Mouse (Mus musculus): Measurements from ENCODE around the gene Fdps. TPM values are rescaled to one million over a fixed set of nuclear protein-coding genes. Genes with fewer than 3 reads are reported as not detected.

The Fdps gene
- total RNA-seq, 2 experiments from 2014 or later: 19.7 to 23.5 TPM

GRCm38 (mm10) chr3:89058783-89059182, 43.0 kb downstream of the Fdps start:
- intact Hi-C loops (cut with DNase I): no loop called here
- peak; percentile 18 to 28 for DNase-seq

GRCm38 (mm10) chr3:89058361-89058760, 43.4 kb downstream of the Fdps start:
- intact Hi-C loops (cut with DNase I): no loop called here
- no peak for DNase-seq

Other genes with a start within 250 kb of the Fdps start
- gene Msto1, start 188.0 kb downstream of the Fdps start, total RNA-seq (2021): 10 to 100 TPM; 14.9 TPM
- gene Ash1l, start 151.3 kb downstream of the Fdps start, total RNA-seq (2021): 10 to 100 TPM; 41.8 to 42.2 TPM
- gene Dap3, start 150.8 kb downstream of the Fdps start, total RNA-seq (2021): 100 to 1,000 TPM; 116 to 126 TPM
- gene Rusc1, start 8.6 kb downstream of the Fdps start, total RNA-seq (2021): 10 to 100 TPM; 16.0 to 17.7 TPM
- not detected for gene Gm43738, start 860 bp downstream of the Fdps start, total RNA-seq (2021)
- gene Pklr, start 34.2 kb upstream of the Fdps start, total RNA-seq (2021): not detected
- under 1 TPM; 0.49 to 0.60 TPM for gene Hcn3, start 58.2 kb upstream of the Fdps start, total RNA-seq (2021)
- 10 to 100 TPM; 23.3 to 23.6 TPM for gene Clk2, start 62.8 kb upstream of the Fdps start, total RNA-seq (2021)
- 10 to 100 TPM; 47.2 to 48.7 TPM for gene Scamp3, start 75.5 kb upstream of the Fdps start, total RNA-seq (2021)
- 1 to 10 TPM; 7.1 to 7.6 TPM for gene Fam189b, start 81.2 kb upstream of the Fdps start, total RNA-seq (2021)
- 10 to 100 TPM; 22.1 to 23.9 TPM for gene Gba, start 101.0 kb upstream of the Fdps start, total RNA-seq (2021)
- gene Thbs3, start 113.2 kb upstream of the Fdps start, total RNA-seq (2021): 10 to 100 TPM; 12.7 to 17.1 TPM
- 10 to 100 TPM; 64.8 to 69.8 TPM for gene Mtx1, start 125.1 kb upstream of the Fdps start, total RNA-seq (2021)
- gene Muc1, start 127.1 kb upstream of the Fdps start, total RNA-seq (2021): under 1 TPM; 0.22 to 0.98 TPM
- 10 to 100 TPM; 71.9 to 72.8 TPM for gene Krtcap2, start 144.0 kb upstream of the Fdps start, total RNA-seq (2021)
- gene Trim46, start 144.3 kb upstream of the Fdps start, total RNA-seq (2021): under 1 TPM; 0.68 to 0.76 TPM
- gene Dpm3, start 157.4 kb upstream of the Fdps start, total RNA-seq (2021): 10 to 100 TPM; 47.6 to 58.7 TPM
- 10 to 100 TPM; 20.6 to 22.7 TPM for gene Slc50a1, start 168.6 kb upstream of the Fdps start, total RNA-seq (2021)
- 10 to 100 TPM; 32.4 to 34.0 TPM for gene Efna1, start 179.2 kb upstream of the Fdps start, total RNA-seq (2021)
- not detected for gene Efna3, start 221.0 kb upstream of the Fdps start, total RNA-seq (2021)
- under 1 TPM; 0.49 to 0.74 TPM for gene Efna4, start 236.1 kb upstream of the Fdps start, total RNA-seq (2021)
- 10 to 100 TPM; 80.4 to 100.0 TPM for gene Adam15, start 248.0 kb upstream of the Fdps start, total RNA-seq (2021)

All from heart, postnatal 14 days (tissue).